Mouse (Mus musculus) left cerebral cortex, adult 11 months (tissue): ENCODE data around the gene Meig1.
"Not testable (repeated sequence)": the region's sequence is repeated elsewhere in the genome, so short reads cannot be mapped to it uniquely, and the experiment has no call there.

ENCODE experiments used
- DNase-seq: peaks from one replicate; pipeline ENCODE4 v3.0.0; 2022; ENCODE audit warnings: low spot score

The Meig1 gene

DNA sequence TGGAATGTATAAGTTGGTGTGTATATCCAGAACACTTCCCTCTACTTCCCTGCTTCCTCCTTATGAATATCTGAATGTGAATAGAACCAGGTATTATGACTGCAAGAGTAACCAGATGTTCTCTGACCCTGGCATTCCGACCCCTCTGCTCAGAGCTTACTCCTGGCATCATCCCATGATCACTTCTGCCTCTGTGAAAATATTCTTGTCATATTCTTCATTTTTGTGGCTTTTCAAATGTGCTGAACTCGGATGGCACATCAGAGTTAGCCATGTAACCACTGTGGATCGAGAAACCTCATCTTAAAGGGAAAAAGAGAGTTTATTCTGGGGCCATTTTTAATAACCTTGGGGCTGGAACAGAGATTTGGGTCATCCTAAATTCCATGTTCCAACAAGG, at the start of gene Meig1:
Gene Meig1 (minus strand): TSS at position 101 of the 400 bp plus-strand sequence.
- no peak for DNase-seq

DNA sequence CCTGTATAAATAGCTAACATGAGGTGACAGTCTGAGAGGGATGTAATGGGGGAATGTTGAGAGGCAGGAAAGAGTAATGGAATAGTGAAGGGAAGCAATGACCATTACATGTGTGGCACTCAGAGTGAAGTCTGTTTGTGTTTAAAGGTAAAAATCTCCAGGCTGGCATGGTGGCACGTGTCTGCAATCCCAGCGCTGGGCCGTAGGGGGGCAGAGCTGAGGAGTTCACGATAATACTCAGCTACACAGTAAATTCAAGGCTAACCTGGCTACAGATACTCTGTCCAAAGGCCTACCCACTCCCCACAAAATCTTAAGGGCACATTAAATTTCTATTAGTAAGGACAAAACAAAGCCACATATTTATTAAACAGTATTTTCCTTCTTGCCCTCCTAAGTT, 34.1 kb upstream of the Meig1 start:
- DNase-seq, result no peak

- no peak for DNase-seq
Observed at GRCm38 (mm10) chr2:3453096-3453495, 30.6 kb upstream of the Meig1 start.

GRCm38 (mm10) chr2:3449431-3449830, 27.0 kb upstream of the Meig1 start:
- peak; percentile 46 for DNase-seq

DNA sequence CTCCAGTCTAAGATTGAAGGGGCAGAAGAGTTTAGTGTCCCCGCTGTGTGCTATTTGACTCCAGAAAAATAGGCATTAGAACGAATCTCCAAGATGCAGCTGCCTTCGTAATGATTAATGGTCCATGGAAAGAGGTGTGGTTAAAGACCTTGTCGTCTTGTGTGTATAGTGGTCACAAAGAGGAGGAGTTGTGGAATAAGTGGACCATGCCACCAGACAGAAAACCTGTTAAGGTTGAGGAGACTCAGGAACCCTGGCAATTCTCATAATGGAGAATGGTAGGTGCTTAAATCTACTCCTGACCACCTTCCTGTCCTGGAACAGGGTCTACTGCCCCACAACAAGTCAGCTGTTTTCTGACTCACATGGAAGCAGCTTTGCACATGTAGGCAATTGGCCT, 23.5 kb upstream of the Meig1 start:
- no peak for DNase-seq

GRCm38 (mm10) chr2:3444206-3444605, 21.8 kb upstream of the Meig1 start:
- DNase-seq, result no peak

- no peak for DNase-seq
Observed at GRCm38 (mm10) chr2:3437956-3438355, 15.5 kb upstream of the Meig1 start.

DNA sequence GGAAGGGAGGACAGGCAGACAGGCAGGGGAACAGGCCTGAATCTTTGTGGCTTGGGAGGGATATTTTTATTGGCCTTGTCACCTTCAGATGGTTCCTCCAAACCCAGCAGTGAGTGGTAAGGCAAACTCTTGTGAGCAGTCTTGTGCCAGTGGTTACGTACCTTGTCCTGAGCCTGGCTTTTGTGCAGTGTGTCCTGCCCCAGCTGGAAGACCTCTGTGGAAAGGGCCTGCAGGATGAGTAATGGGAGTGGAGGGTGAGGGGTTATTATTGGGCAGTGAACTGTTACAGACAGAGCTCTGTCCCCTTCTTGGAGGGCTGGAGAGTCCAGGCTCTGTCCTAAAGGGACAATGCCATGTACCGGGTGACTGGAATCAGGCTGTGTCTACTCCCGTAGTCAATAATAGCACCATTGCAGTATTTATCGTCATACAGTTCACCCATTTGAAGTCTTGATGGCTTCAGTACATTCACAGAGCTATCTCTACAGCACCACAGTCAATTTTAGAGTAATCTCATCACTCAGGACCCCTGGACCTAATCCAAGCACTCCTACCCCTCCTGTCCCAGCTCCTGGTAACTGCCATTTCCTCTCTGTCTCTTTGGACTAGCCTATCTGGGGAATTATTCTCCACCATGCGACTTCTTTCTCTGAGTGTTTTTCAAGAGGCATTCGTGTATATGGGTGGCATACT, 13.1 kb upstream of the Meig1 start:
- no peak for DNase-seq

DNA sequence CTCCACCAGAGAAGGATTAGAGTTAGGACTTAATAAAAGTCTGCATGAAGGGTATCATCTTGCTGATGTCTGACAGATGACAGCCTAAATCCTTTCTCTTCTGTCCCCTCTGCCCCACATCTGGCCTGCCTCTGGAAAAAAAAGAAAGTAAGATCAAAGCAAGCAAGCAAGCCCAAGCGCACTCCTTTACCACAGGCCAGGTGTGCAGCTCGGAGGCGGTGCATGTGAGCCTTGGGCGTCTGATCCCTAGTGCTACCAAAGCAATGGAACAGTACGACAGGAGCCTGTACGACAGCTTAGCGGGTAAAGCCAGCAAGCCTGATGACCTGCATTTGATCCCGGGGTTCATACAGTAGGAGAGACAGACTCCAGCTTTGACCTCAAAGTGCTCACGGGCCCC, 8.5 kb upstream of the Meig1 start:
- no peak for DNase-seq

DNA sequence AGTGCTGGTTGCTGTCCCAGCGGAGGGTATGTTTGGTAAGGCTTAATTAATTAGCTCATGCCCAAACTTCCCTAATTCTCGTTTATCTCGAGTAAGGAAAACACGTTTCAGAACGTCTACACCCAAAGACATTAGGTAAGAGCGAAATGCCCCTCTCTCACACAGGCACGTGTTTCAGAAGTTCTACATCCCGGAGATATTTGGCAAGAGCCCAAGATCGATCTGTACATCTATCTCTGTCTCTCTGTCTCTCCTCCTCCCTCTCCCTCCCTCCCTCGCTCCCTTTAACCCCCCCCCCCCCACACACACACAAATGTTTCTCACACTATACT, 2.1 kb upstream of the Meig1 start:
- no peak for DNase-seq

- DNase-seq, result peak; percentile 92
Observed at GRCm38 (mm10) chr2:3423841-3424578, 1.6 kb upstream of the Meig1 start, which contains the start of gene Dclre1c. Gene Dclre1c, plus strand, starts transcription at chr2:3424131.

DNA sequence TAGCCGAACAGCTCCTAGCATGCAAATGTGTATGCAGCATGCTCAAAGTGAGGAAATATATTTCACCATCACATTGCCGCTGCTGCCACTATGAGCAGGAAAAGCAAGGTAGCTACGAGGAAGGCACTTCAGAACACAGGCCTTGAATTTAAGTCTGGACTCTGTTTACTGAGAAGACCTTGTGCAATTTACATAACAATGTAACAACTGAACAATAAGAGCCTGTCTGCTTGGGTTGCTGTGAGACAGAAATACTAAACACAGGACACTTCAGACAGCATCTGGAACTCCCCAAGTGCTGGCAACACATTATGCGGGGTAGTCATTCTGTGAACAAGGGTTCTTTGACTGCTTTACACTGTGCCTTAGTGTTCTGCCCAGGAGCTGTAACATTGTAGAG, 2.3 kb downstream of the Meig1 start:
- no peak for DNase-seq

- DNase-seq, result peak; percentile 88
Observed at GRCm38 (mm10) chr2:3418883-3419431, 3.5 kb downstream of the Meig1 start.

DNA sequence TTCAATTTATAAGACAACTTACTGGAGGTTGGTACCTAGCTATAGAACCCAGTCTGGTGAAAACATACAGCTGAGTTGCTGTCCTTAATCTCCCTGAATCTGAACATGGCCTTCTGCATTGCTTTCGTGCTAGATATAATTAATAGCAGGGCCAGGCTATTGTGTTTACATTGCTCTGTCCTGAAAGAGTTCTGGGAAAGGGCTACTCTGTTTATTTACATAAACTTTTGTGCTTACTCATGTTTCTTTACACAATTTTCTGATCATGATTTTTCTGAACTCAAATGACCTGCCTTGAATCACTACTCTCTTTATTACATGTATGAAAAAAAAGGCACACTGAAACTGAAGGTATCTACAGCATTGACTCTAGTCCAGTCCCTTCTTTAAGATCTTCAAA, 6.8 kb downstream of the Meig1 start:
- no peak for DNase-seq

GRCm38 (mm10) chr2:3414241-3414640, 8.2 kb downstream of the Meig1 start:
- no peak for DNase-seq

DNA sequence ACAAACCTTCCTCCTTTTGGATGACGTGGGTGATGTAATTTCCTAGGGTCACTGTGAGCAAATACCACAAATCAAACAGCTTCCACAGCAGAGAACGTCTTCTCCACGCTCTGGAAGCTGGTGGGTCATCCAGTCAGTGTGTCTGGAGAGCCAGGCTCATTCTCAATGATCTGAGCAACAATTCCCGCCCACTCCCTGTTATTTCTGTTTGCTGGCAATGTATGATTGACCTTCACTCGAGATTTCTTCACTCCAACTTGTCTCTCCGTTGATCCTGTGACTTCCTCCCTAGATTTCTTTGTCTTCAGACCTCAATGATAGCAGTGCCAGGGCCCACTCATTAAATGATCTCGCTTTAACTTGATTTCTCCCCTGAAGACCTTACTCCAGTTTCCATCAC, 14.7 kb downstream of the Meig1 start:
- no peak for DNase-seq

DNA sequence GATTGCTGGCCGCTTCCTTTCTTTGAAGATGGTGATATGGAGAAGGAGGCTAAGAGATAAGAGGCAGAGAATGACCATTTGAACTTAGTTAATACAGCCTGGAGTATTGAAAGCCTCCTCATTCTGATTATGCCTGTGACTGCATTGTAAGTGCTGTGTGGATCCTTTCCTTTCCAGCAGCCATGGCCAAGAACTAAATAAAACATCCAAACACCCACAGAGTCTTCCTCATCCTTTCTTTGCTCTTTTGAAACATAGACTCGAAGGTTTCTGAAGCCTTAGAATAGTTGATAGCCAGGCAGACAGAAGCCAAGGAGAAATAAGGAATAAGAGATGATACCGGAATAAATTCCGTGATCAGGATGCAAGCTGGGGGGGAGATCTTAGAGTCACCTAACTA, 16.5 kb downstream of the Meig1 start:
- DNase-seq, result no peak

DNA sequence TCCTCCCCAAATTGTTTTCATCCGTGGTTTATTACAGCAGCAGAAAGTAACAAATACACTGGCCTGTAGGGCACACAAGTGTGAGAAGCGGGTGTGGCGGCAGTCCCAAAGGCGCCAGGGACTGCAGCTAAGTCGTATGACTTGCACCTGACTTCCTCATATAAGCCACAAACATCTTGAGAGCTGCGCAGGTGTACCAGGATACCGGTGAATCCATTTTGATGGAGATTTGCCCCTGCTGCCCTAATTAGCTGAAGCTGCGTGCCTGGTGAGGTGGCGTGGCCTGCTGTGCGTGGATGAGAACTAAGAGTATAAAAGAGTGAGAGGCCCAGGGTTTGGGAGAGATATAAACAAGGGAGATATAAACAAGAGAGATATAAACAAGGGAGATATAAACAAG, 25.3 kb downstream of the Meig1 start, which contains the start of gene Olah:
Gene Olah (minus strand): TSS at position 101 of the 400 bp plus-strand sequence.
- DNase-seq, result not testable (repeated sequence)

DNA sequence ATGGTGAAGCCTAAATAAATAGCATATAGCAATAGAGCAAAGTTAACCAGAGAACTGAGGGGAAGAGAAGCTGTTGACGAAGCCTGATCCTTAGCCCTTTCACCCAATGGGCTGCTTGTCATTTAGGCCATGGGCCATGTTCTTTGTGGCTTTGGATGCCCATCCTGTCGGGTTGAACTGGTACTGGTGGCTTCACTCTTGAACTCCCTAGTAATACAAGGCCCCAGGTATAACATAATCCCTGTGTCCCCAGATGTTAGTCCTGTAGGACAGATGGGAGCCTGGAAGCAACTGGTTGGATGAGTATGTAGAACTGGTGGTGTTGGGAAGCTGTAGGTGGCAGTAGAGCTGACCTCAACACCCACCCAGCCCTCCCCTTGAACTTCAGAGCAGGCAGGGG, 30.5 kb downstream of the Meig1 start:
- DNase-seq, result no peak

GRCm38 (mm10) chr2:3387105-3387860, 35.2 kb downstream of the Meig1 start:
- DNase-seq, result no peak

- no peak for DNase-seq
Observed at GRCm38 (mm10) chr2:3365127-3365526, 57.3 kb downstream of the Meig1 start.

DNA sequence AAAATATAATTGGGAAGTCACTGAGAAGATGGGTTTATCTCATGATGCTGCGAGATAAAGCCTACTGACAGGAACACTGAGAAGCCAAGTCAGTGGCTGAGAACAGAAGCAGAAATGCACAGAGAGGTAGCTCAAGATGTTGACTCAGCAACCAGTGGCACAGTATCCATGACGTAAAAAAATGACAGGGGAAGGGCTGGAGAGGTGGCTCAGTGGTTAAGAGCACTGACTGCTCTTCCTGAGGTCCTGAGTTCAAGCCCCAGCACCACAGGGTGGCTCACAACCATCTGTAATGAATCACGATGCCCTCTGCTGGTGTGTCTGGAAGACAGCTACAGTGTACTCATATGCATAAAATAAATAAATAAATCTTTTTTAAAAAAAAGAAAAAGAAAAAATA, 61.4 kb downstream of the Meig1 start:
- DNase-seq, result no peak
